Mouse (Mus musculus) lung, adult 18-20 months (tissue): ENCODE results near the gene Hmgn1.
"Not testable (repeated sequence)": the region's sequence is repeated elsewhere in the genome, so short reads cannot be mapped to it uniquely, and the experiment has no call there.

Experiments used
- DNase-seq, 2 experiments: peaks; one replicate each; pipeline ENCODE4 v3.0.0; 2022; ENCODE audit warnings: mixed read lengths in 2 of 2

The Hmgn1 gene

DNA sequence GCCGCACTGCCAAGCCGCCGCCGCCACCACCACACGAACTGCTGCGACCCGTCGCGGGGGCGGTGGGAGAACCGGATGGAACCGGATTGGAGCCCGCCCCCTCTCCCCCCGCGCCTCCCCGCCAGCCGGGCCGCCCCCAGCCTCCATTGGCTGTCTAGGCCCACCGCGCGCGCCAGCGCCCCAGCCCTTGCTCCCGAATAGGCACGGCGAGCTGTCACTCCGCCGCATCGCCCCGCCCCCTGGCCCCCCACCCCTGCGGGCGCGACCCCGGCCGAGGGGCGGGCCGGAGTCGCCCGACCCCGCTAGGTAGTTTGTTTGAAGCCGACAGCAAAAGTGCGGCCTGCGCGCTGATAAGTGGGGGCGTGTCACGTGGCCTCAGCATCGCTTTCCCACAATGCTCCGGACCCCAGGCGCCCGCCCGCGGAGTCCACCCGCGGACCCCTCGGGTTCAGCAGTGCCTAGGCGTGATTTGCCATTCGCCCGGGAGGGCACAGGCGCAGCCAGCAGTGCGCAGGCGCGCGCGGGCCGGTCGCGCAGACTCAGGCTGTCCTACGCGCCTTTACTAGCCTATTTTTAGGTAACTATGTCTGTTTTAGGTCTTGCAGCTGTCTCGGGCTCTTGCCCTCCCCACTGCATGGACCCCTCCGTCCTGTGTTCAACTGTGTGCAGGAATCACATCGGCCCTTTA is at the start of gene Hmgn1:
Gene Hmgn1, minus strand, starts transcription at position 73 of the 688 bp plus-strand sequence.
- DNase-seq: peak; percentile 96 to 97

DNA sequence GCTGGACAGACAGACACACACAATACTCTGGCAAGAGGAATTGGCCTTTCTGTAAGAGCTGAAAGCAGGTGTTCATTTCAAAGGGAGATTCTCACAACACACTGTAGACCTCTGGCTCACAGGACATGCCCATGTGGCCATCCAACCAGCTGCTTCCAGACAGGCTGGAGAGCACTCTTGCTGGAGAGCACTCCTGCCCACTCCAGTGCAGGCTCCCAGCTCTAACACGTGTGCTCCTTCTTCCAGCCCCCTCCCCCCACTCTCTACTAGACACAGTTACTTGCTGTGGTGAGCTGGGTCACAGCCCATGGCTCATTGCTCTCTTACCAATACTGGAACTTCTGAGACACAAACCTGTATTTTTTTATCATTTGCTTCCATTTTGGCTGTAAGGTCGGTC is 47.9 kb upstream of the Hmgn1 start:
- peak; percentile 80 to 86 for DNase-seq

DNA sequence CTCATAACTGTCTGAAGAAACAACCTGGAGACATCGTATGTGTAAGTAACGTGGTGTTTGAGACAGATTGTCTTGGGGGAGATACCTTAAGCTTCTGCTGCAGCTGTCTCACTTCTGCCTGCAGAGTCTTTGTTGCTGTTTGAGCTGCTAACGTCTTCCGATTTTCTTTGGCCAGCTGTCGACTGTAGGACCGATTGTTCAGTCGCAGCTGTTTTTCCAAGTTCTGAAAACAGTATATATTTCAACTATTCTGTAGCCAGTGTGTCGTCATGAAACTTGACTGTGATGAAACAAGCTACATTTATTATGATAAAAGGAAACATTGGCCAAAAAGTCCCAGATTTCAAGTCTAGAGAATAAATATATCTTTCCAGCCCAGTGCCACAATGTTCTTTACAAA is 46.1 kb upstream of the Hmgn1 start:
- DNase-seq: no peak

DNA sequence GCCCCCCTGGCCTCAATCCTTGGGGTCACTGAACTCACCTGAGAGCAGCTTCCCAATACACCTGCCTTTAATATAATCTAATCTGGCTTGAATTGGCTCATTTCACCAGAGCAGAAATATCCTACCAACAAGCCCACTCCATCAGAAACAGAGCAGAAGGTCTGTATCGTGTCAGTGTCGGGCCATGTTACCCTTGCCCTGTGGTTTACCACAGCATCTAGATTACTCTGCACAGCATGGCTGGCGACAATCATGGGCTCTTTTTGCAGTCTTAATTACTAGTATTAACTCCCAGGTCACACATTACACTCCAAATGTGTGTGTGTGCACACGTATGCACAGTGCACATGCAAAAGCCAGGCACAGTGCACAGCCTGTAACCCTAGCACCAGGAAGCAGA is 41.3 kb upstream of the Hmgn1 start:
- DNase-seq: no peak

DNA sequence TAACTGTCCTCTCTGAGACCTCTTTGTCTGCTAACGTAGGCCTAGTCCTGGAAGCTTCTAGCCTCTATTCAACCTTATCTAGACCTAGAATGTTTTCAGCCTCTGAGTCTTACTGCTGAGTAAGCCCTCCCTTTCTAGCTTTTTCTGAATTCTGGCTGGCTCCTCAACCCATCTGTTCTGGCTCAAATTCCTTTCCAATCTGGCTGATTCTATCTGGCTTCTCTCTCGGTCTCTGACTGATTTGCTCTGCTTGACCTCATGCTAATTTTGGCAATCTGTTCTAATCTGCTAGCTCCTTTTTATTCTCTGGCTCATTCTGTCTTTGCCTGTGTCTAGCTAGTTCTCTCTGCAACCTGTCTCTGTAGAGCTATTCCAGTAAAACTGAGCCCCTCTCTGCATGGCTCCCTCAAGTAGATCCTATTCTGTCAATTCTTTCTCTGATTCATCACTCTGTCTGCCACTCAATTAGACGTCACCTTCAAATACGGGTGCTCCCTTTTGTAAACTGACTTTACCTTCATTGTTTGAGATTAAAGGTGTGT is 38.3 kb upstream of the Hmgn1 start:
- no peak for DNase-seq

DNA sequence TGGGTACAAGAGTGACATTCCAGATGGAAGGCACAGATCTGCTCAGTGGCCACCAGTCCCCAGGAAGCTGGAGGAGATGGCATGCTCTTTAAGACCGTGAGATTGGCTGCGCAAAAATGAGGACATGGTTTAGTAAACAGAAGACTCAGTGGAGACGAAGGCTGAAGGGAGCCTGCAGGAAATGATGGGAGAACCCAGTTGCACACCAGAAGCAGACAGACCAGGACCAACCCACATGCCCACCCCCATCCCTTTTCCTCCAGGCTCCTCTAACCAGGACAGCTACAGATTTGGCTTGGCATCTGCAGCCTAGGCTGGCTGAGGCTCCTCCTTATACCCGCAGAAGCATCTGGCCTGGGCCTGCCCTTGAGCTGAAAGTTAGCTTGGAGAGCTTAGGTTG is 33.8 kb upstream of the Hmgn1 start:
- no peak for DNase-seq

DNA sequence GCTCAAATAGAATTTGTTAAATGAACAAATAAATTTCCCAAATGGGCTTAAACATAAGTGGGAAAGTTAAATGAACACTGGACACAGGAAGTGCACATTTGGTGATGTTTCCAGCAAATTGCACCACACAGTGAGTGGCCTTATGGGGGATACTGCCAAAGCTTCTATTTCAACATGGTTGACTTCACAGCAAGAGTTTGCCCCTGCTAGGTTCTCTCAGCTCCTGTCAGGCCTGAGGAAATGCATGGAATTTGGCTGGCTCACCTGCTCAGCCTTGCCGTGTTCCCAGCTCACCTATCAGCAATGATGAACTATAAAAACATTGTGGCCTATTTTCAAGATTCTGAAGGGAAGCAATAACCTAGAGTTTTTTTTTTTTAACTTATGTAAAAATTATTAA is 33.4 kb upstream of the Hmgn1 start:
- no peak for DNase-seq

DNA sequence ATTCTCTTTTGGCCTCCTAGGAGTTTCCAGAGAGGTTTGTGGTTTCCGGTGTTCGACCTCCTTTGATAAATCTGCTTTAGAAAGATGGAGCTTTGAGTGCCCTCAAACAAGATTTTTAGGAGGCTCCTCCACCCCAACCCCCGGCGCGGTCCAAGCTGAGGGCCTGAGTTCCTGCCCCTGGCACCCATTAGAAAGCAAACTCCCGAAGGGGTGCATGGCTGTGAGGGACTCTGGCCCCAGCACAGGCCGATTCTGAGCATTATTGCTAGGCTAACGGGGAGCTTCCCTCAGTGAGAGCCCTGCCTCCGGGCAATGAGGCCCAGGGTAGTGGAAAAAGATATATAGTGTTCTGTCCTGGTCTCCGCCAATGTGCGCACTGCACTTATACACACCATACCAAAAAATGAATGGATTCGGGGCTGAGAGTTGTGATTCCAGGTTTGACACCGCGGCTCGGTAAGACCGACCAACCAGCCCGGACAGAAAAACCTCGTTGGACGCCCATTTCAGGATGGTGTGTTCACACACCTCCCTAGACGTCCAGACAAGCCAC is 32.3 kb upstream of the Hmgn1 start:
- DNase-seq: no peak

DNA sequence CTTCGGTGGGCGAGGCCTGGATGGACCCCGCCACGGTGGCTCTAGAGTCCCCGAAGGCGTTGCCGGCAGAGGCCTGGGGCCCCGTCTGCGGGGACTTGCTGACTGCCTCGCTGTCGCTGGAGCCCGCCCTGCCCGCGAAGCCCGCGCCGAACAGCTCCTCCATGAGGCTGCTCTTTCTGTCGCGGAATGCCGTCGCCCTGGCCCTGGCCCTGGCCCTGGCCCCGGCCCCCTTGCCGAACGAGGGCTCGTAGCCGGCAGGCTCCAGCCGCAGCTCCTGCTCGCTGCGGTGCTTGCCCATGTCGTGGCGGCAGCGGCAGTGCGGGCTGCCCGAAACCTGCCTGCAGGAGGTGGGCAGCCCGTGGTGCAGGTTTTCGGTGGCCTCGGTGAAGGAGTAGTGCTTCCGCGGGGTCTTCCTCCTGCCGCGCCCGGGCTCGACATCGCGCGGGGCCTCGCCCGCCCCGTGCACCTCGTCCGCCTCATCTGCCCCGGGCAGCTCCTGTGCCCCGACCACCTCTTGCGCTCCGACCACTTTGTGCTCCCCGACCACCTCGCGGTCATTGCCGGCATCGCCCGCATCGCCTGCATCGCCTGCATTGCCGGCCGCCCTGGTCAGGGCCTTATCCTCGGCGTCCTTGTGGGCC is 31.7 kb upstream of the Hmgn1 start:
- DNase-seq: peak; percentile 34 to 42

DNA sequence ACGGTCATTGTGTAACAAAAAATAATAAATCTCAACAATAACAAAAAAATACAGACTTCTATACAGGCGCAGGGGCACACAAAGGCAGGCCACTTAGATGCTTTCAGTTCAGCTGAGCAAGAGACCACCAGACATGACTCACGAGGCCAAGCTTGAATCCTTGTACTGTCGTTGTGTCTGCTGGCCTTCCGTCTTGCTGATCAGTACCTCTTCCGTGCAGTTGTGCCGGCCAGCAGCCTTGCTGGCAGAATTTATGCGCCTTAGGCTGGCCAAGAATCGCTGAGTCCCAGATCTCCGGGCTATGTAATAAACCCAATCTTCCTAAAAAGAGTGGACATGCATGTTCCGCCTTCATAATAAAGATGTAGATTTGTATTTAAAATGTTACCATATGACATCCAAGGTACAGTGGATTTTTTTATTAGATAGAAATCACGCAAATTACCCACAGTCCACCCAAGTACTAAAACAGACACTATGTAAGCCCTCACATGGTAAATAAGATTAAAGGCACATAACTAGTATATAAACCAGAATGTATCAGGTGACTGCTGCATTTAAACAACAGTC is 31.1 kb upstream of the Hmgn1 start:
- no peak for DNase-seq

DNA sequence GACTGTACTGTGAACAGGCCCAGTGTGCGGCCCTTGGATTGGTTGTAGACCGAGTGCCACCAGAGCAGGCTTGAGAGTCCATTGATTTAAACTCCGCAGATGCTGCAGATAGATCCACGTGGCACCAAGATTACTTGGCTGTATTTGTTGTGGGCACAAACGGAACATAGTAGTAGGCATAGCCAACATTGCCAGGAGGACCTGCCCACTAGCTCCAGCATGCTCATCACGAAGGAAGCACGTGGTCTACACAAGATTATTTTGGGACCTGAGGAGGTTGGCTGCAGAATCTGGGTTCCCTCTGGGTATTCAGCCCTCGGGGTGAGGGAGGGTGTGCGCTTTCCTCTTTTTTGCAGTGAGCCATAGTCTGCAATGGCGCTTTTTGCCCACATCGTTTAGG is 29.6 kb upstream of the Hmgn1 start:
- no peak for DNase-seq

DNA sequence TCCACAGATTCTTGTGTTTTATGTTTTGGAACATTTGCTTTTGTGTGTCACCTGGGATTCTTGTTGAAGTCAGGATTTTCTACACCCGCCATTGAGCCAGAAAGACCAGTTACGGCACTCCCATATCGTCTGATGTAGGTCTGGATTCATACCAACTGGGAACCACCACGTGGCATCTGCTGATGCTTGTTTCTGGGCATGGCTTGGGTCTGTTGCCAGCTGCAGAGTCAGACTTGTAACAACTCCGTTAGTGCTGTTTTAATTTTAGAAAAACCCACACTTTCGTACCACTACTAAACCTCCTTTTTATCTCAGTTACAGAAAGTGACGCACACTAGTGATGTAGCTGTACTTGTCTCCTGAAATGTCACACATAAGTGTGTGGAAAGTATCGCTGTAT is 28.5 kb upstream of the Hmgn1 start:
- no peak for DNase-seq

DNA sequence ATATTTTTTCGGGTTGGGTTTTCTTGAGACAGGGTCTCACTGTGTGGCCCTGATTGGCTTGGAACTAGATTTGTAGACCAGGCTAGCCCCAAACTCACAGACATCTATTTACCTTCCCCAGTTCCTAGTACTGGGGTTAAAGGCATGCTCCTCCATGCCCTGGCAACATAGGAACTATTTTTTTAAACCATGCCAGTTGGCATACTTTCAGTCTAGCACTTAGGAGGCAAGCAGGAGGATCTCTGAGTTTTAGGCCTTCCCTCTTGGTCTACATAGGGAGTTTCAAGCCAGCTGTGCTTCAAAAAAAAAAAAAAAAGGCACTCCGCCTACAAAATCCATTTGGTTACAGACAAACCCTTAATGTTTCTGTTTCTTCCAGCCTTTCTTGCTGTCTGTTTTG is 26.9 kb upstream of the Hmgn1 start:
- no peak for DNase-seq

DNA sequence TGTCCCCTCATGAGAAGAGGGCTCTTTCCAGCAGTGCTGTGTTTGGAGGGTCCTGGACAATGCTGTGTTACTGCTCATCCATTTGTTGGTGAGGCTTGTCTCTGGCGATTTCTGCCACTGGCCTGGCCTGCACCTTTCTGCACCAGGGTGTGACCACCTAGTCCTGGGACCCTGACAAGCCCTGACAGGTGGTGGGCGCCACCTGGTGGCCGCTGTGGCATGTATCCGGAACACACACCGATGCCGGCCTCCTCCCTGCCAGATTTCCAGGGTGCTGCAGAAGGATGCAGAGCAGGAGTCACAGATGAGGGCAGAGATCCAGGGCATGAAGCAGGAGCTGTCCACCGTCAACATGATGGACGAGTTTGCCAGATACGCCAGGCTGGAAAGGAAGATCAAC is 24.0 kb upstream of the Hmgn1 start:
- peak; percentile 53 to 70 for DNase-seq

DNA sequence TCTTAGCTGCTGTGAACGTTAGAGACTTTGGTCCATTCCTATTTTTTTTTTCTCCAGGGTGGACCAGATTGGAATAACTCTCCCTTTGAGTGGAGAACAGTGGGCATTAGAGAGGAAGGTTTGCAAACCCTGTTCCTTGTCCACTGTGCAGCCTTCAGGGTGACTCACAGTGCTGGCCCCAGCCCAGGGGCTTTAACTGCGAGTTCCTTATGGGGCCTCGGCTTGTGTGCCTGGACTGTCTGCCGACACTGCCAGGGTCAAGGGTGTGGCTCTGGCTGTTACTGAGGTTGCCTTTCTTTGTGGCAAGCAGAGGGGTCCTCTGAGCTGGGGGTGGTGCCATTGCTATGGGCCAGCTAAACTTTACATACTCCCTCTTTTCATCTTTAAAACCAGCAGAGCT is 23.5 kb upstream of the Hmgn1 start:
- no peak for DNase-seq

DNA sequence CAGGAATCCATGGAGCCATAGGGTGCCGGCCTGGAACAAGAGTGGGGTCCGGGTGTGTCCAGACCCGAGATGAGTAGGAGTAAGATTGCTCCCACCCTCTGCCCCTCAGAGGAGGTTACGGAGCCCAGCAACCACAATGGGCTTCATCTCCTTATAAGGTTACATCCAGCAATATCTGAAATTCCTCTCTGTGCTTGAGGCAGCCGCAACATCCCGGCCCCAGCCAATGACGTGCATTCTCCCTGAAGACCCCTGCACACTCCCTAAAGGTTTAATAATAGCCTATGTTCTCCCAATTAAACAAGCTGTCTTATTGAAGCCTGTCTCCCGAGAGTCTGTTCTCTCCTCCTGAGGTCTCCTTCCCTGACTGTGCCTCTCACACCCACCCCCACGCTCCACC is 21.8 kb upstream of the Hmgn1 start:
- DNase-seq: no peak

DNA sequence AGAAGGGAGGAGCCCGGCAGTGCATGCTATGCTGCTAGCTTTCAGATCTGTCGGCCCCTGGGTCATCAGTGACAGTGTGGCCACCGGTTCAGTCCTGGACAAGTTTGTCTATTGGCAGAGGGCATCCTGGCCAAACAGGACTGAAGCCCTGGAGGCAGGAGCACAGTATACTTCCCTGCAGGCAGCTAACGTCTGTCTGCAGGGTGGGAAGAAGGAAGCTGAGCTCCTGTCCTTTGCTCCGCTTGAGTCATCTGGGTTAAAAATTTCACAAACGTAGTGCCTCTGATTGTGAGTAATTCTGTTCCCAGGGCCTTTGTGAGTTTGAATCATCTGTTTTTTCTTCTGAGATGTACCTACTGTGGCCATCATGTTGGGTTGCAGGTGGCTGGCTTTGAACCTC is 21.3 kb upstream of the Hmgn1 start:
- DNase-seq: no peak

DNA sequence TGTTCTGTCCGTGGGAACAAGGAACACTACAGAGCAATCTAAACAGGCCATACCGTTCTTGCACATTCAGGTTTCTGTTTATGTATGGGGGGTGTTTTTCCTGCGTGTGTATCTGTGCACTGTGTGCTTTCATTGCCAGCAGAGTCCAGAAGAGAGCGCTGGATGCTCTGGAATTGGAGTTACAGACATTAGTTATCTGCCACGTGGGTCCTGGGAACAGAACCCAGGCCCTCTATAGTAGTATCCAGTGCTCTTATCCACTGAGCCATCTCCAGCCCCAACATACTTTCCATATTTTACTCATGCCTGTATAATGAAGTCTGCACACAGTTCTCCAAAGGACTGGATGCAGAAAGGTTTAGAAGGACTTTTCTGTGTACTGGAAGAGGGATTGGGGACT is 18.3 kb upstream of the Hmgn1 start:
- no peak for DNase-seq

DNA sequence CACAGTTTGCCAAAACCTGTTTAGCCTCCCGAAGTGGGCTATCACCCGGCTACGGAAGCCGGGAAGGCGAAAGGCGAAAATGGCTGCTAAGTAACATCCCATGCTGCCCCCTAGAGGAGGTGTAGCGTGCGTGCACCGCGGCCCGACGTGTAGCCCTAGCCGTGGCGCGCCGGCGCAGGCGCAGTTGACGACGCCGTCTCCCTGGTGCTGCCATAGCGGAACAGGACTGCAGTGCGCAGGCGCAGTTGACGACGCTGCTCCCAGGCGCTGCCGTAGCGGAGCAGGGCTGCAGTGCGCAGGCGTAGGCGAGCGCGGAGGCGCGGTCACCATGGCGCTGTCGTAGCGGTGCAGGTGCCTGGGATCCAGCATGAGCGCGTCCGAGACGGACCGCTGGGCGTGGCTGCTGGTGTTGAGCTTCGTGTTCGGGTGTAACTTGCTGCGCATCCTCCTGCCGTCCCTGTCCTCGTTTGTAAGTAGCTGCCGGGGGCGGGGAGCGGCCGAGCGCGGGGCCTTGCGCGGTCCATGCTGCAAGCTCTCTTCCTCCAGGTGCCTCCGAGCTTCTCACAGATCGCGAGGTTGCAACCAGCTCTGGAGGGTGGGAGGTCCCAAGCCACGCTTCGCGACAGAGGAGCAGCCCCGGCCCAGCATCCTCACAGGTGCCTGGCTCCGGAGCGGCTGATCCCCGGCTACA is 17.7 kb upstream of the Hmgn1 start, which contains the start of gene Wrb:
Gene Wrb, plus strand, starts transcription at position 298 of the 691 bp plus-strand sequence.
- peak; percentile 100 for DNase-seq

DNA sequence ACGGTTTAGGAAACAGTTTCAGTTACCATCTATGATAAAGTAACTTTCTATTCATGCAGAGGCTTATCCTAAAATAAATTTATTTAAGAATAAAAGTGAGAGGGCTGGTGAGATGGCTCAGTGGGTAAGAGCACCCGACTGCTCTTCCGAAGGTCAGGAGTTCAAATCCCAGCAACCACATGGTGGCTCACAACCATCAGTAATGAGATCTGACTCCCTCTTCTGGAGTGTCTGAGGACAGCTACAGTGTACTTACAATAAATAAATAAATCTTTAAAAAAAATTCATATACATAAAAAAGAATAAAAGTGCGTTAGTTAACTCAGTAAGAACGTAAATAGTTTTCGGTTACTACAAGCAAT is 17.2 kb upstream of the Hmgn1 start:
- DNase-seq: not testable (repeated sequence)

DNA sequence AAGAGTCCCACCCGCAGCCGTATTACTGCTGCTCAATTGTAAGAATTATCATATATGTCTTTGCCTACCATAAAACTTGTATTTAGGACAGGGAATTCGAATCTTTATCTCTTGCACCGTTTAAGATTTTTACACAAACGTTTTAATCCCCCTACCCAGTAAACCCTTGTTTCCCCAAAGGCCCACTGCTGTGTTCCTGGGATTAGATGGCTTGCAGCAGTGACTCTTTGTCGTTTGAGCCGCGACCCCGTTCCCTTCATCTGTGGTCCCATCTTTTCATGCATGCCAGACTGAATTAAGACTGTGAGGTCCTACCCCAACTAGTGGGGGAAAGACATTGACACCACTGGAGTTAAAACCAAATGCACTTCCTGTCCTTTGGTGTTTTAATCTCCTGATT is 937 bp upstream of the Hmgn1 start:
- no peak for DNase-seq

DNA sequence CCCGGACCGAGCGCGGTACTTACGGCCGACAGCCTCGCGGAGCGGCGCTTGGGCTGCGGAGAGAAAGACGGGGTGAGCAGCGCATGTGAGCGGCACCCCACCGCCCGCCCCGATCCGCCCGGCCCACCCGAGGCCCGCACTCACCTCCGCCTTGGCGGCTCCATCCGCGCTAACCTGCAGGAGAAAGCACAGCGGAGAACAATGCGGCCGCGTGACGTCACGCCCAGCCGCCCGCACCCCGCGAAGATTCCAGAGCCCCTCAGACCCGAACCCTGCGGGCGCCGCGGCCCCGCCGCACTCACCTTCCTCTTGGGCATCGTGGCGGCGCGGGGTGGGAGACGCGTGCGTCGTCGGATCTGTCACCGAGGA is 257 bp downstream of the Hmgn1 start:
- no peak for DNase-seq

DNA sequence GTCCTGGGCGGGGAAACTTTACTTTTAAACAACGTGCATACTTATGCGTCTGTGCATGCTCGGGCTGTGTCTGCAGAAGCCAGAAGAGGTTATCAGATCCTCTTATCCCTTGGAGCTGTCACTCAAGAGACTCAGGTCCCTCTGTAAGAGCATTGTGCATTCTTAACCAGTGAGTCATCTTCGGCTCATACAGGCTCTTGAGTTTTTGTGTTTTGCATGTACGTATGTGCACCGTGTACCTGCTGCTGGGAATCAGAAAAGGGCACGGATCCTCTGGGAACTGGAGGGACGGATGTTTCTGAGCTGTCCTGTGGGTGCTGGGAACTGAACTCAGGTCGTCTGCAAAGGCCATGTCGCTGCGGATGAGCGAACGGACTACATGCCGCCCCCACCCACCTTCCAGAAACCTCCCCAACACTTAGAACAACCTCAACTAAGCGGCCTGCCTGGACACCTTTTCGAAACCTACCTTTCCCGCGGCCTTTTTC is 801 bp downstream of the Hmgn1 start:
- peak; percentile 28 to 48 for DNase-seq
